Mouse (Mus musculus) thymus, adult 2 months (tissue): ENCODE measurements around the gene Rad9a. TPM values are rescaled to one million over a fixed set of nuclear protein-coding genes. Genes with fewer than 3 reads are reported as not detected.

Experiments
- DNase-seq: peaks from one replicate; pipeline ENCODE4 v3.0.0; 2021
- H3K27ac ChIP-seq: fragments of 200-500 bp; 2 replicates; pipeline ENCODE4 v1.5.1; 2012; ENCODE audit warnings: low read length, control low read depth; ENCODE audit not compliant: control insufficient read depth, insufficient read depth
- H3K27me3 ChIP-seq: fragments of 200-500 bp; 2 replicates; pipeline ENCODE4 v1.6.1; 2012; ENCODE audit warnings: mild to moderate bottlenecking, low read length, moderate library complexity, mixed read lengths; ENCODE audit not compliant: control insufficient read depth, insufficient read depth
- H3K36me3 ChIP-seq: fragments of 200-500 bp; 2 replicates; pipeline ENCODE4 v1.6.1; 2012; ENCODE audit warnings: mild to moderate bottlenecking, low read length, moderate library complexity; ENCODE audit not compliant: control insufficient read depth, insufficient read depth
- H3K4me1 ChIP-seq: fragments of 200-500 bp; replicated peaks from 2 replicates; pipeline ENCODE4 v1.6.1; 2012; ENCODE audit warnings: low read length; ENCODE audit not compliant: control insufficient read depth, insufficient read depth
- H3K4me3 ChIP-seq: fragments of 200-500 bp; 2 replicates; pipeline ENCODE4 v1.5.1; 2012; ENCODE audit warnings: mild to moderate bottlenecking, low read length, control low read depth, moderate library complexity; ENCODE audit not compliant: control insufficient read depth, insufficient read depth
- CTCF ChIP-seq: fragments of 200-500 bp; IDR thresholded peaks from 2 replicates; pipeline ENCODE4 v1.5.1; 2012; ENCODE audit warnings: mild to moderate bottlenecking, control low read depth, low read length, moderate library complexity, borderline replicate concordance; ENCODE audit not compliant: control insufficient read depth, poor library complexity, insufficient read depth; ENCODE audit errors: extremely low read depth
- POLR2A ChIP-seq: fragments of 200-500 bp; IDR thresholded peaks from 2 replicates; pipeline ENCODE4 v1.6.1; 2012; ENCODE audit warnings: mild to moderate bottlenecking, low read length, control low read depth, moderate library complexity; ENCODE audit not compliant: control insufficient read depth, poor library complexity, insufficient read depth; ENCODE audit errors: extremely low read depth
- WGBS: fragments of 180-500 bp; shearing (Covaris S2); methylation state at CpG from one replicate; pipeline ENCODE4 v1.1.7; 2018; 5-methylcytosine and 5-hydroxymethylcytosine counted together
- polyA plus RNA-seq: library from polyadenylated mRNA; depleted of rRNA; stranded (reverse); fragments of >200 nt; gene quantifications from 2 replicates; pipeline ENCODE4 v1.2.3, GENCODE M21; 2012

Gene Rad9a
- polyA plus RNA-seq, 1 experiment = 143 TPM

GRCm38 (mm10) chr19:4232651-4233050, 31.2 kb upstream of the Rad9a start:
- no peaks in the 10 kb centered on the region for H3K27me3 ChIP-seq
- H3K36me3 ChIP-seq = no peaks in the 10 kb centered on the region
- H3K27ac ChIP-seq = no peak overlapping the region
- no peak for TF ChIP-seq POLR2A
- no peak for TF ChIP-seq CTCF
- H3K4me3 ChIP-seq = no peak overlapping the region
- WGBS = 85% methylated on average over 7 of the region's 7 CpGs
- DNase-seq = no peak
- H3K4me1 ChIP-seq = peaks cover 18% of the 10 kb centered on the region

GRCm38 (mm10) chr19:4232186-4232572, 30.7 kb upstream of the Rad9a start:
- TF ChIP-seq CTCF = no peak
- TF ChIP-seq POLR2A = no peak
- Histone ChIP-seq H3K4me1 (peaks cover 22% of the 10 kb centered on the region), H3K27ac (peak overlapping the region; percentile 35), H3K36me3 (no peaks in the 10 kb centered on the region), H3K4me3 (peak overlapping the region; percentile 77), H3K27me3 (no peaks in the 10 kb centered on the region)
- no peak for DNase-seq
- WGBS = 0% methylated on average over 2 of the region's 2 CpGs

- H3K4me1 ChIP-seq = peaks cover 27% of the 10 kb centered on the region
- no peaks in the 10 kb centered on the region for H3K36me3 ChIP-seq
- peak within 1 kb of the TSS; percentile 77 for H3K4me3 ChIP-seq
- WGBS = 15% methylated on average over 26 of the region's 26 CpGs
- H3K27ac ChIP-seq = peak within 1 kb of the TSS; percentile 35
- TF ChIP-seq POLR2A (peak; percentile 54), CTCF (no peak)
- no peaks in the 10 kb centered on the region for H3K27me3 ChIP-seq
- peak; percentile 97 for DNase-seq
These were observed 30.1 kb upstream of the Rad9a start, which contains the start of gene Pold4 for GRCm38 (mm10) chr19:4231253-4232185. TSS of gene Pold4 (plus strand) at chr19:4231899.

- TF ChIP-seq CTCF = no peak
- no peak for TF ChIP-seq POLR2A
- DNase-seq = no peak
- H3K27ac ChIP-seq = no peak overlapping the region
- no peaks in the 10 kb centered on the region for H3K27me3 ChIP-seq
- WGBS = 84% methylated on average over 8 of the region's 8 CpGs
- H3K4me3 ChIP-seq = no peak overlapping the region
- H3K36me3 ChIP-seq = no peaks in the 10 kb centered on the region
- peaks cover 27% of the 10 kb centered on the region for H3K4me1 ChIP-seq
These were observed 29.0 kb upstream of the Rad9a start for GRCm38 (mm10) chr19:4230415-4230814.

- Histone ChIP-seq H3K27me3 (no peaks in the 10 kb centered on the region), H3K4me3 (no peak overlapping the region), H3K36me3 (no peaks in the 10 kb centered on the region), H3K27ac (no peak overlapping the region), H3K4me1 (peaks cover 27% of the 10 kb centered on the region)
- WGBS = 96% methylated on average over 9 of the region's 9 CpGs
- DNase-seq = no peak
- TF ChIP-seq CTCF = no peak
- no peak for TF ChIP-seq POLR2A
These were observed 28.1 kb upstream of the Rad9a start for GRCm38 (mm10) chr19:4229451-4230076.

- no peak overlapping the region for H3K4me3 ChIP-seq
- no peak overlapping the region for H3K27ac ChIP-seq
- H3K4me1 ChIP-seq = peaks cover 27% of the 10 kb centered on the region
- H3K27me3 ChIP-seq = no peaks in the 10 kb centered on the region
- TF ChIP-seq CTCF = no peak
- TF ChIP-seq POLR2A = no peak
- 93% methylated on average over 4 of the region's 4 CpGs for WGBS
- DNase-seq = no peak
- H3K36me3 ChIP-seq = no peaks in the 10 kb centered on the region
These were observed 27.4 kb upstream of the Rad9a start for GRCm38 (mm10) chr19:4228891-4229290.
